Mouse (Mus musculus) liver, adult 2 months (tissue): ENCODE measurements around the gene Gm13030.

Source experiments
- CTCF ChIP-seq: fragments of 200-500 bp; IDR thresholded peaks from 2 replicates; pipeline ENCODE4 v1.5.1; 2011; ENCODE audit warnings: low read depth, low read length, control low read depth
- POLR2A ChIP-seq: fragments of 200-500 bp; IDR thresholded peaks from 2 replicates; pipeline ENCODE4 v1.6.1; 2011; ENCODE audit warnings: low read length, control low read depth; ENCODE audit not compliant: insufficient read depth; ENCODE audit errors: extremely low read depth

DNA sequence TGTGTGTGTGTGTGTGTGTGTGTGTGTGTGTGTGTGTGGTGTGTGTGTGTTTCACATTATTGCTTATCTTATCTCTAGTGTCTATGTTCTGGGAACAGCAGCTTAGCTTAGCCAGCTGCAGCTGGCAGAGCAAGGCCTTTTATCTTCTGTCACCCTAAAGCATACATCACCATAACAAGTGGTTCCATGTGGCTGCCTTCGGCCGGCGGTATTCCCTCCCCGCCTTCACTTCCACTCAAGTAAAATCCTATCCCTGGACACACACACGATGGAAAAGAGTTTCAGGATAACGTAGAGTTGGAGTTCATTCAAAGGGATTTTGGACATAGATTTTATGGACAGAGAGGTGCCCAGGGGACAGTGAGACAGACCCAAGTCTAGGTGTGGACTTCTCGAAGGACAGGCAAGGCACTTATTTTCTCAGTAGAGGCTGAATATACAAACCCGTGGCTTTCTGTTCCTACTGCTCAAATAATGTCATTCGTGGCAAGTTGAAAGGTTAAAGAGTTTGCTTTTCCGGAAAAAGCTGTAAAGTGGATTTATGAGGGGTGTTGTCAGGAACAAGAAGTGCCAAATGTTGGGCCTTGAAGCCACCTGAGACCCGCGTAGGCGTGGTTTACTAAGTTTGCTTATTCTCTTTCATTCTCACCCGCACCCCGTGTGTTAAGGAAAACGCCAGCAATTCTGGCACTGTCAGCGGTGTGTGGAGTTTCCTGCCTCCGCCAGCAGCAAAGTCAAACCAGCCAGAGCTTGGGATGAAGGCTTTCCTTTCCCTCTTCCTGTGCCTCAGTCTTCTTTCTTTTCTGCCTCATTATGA is 47.8 kb downstream of the Gm13030 start:
- no peak for TF ChIP-seq CTCF
- no peak for TF ChIP-seq POLR2A
